Mouse (Mus musculus) testis, adult 2 months (tissue): ENCODE data around the gene Rbms2.

ENCODE experiments used
- CTCF ChIP-seq: fragments of 200-500 bp; IDR thresholded peaks from 2 replicates; pipeline ENCODE4 v1.5.1; 2012; ENCODE audit warnings: low read depth, mild to moderate bottlenecking, inconsistent platforms, low read length, moderate library complexity; ENCODE audit not compliant: control insufficient read depth, insufficient read depth, insufficient replicate concordance
- POLR2A ChIP-seq: fragments of 200-500 bp; IDR thresholded peaks from 2 replicates; pipeline ENCODE4 v1.6.1; 2012; ENCODE audit warnings: low read depth, mild to moderate bottlenecking, inconsistent platforms, low read length, moderate library complexity; ENCODE audit not compliant: control insufficient read depth

DNA sequence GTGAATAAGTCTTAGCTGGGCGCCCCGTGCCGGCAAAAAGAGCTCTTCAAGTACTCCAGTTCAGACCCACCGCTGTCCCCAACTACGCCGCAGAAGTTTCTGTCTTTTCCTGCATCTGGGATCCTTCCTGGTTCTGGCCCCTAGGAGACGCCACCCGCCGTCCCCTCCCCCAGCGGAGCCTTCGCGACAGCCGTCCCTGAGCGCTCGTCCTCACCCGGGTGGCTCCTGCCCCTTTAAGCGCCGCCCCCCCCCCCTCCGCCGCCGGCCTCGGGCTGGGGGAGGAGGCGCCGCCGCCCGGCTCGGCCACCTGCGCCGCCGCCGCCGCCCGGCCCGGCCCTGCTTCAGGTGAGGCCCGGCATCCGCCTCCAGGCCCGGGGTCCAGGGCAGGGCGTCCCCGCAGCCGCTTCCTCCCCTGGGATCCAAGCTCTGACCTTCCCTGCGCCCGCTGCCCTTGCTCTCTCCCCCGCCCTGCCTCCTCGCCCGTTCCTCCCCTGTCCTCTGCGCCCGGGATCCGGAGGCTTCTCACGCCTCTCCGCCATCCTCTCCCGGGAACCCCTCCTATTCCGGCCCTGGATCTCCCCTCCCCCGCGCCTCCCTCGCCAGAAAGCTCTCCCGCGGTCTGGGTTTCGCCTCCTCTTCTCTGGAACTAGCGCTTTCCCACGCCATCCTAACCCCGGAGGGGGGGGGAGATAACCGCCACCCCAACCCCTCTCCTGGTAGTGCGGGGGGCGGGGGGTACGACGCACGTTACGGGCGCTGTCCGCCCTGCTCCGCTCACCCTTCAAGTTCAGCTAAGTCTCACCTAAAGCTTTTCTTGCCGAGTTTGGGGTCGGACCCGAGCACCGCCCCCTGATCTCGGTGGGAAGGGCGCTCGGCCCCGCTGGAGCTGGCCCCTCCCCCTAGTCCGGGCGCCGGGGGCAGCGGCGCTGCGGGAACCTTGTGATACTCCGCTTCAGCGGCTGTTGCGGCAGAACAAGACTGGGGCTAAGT, 87.3 kb downstream of the Rbms2 start:
- peak; percentile 46; the same call in 1 of the 2 replicates for TF ChIP-seq POLR2A
- TF ChIP-seq CTCF = peak; percentile 35; the same call in 1 of the 2 replicates
